Mouse (Mus musculus): ENCODE data around the gene Gm10234. TPM values are rescaled to one million over a fixed set of nuclear protein-coding genes. Genes with fewer than 3 reads are reported as not detected.

Gm10234 gene
- polyA plus RNA-seq (2014; fragmentation: Nextera tagmentation; extraction: Ambion mirVana) = not detected in 2 replicates

DNA sequence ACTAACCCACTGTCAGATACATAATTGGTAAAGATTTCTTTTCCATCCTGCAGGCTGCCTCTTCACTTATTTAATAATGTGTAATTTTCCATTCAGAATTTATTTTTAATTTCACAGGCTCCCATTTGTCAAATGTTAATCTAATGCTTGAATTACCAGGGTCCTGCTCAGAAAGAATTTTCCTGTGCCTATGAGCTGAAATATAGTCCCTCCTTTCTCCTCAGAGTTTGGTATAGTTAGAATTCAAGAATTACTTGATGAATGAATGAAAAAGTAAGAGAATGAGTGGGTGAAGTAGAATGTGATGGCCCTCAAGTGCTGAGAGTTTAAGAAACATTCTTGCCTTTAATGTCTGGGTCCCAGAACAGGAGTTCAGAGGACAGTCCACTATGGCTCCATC lies at the start of gene Gm10234:
Gene Gm10234 (plus strand): TSS at position 301 of the 400 bp plus-strand sequence.
- Histone ChIP-seq H3K9me3 (ENCODE audit: control insufficient read depth, low read length) (no peaks in the 10 kb centered on the region), H3K4me2 (ENCODE audit: low read depth, low read length) (no peak within 1 kb of the TSS), H3K4me1 (ENCODE audit: control insufficient read depth, insufficient read depth, low read length) (no peaks in the 10 kb centered on the region), H3K4me3 (ENCODE audit: low read depth, low read length) (no peak within 1 kb of the TSS), H3K27ac (replicated peaks; ENCODE audit: low read depth, low read length) (no peak within 1 kb of the TSS), H3K27me3 (replicated peaks; ENCODE audit: control insufficient read depth, insufficient read depth, low read length) (no peaks in the 10 kb centered on the region), H3K9ac (ENCODE audit: low read depth, low read length) (no peak within 1 kb of the TSS), H3K36me3 (ENCODE audit: control insufficient read depth, insufficient read depth, low read length) (no peaks in the 10 kb centered on the region)
- DNase-seq (ENCODE audit: low spot score) (no peak), ATAC-seq (ENCODE audit: low read depth) (no peak)

DNA sequence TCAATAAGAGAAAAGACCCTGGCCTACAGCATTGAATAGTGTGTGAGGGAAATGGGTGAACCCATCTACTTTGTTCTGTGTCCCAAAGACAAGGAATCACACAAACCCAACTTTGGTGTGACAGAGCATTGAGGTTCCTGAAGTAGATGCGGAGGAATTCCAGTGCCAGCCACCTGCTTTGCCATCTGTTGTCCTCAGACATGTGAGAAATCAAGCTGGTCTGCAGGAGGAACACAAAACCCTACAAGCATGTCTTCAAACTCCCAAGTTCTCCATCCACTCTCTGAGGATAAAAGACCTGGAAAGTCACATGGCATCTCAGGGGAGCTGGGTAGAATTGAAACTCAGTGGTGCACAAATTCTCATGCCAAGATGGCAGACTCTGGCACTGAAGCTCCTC lies 44.3 kb upstream of the Gm10234 start:
- ATAC-seq (ENCODE audit: low read depth) = no peak
- Histone ChIP-seq H3K27ac (replicated peaks; ENCODE audit: low read depth, low read length) (no peak overlapping the region), H3K4me3 (ENCODE audit: low read depth, low read length) (no peak overlapping the region), H3K9me3 (ENCODE audit: control insufficient read depth, low read length) (no peaks in the 10 kb centered on the region), H3K27me3 (replicated peaks; ENCODE audit: control insufficient read depth, insufficient read depth, low read length) (no peaks in the 10 kb centered on the region), H3K4me1 (ENCODE audit: control insufficient read depth, insufficient read depth, low read length) (no peaks in the 10 kb centered on the region), H3K9ac (ENCODE audit: low read depth, low read length) (no peak overlapping the region), H3K36me3 (ENCODE audit: control insufficient read depth, insufficient read depth, low read length) (no peaks in the 10 kb centered on the region), H3K4me2 (ENCODE audit: low read depth, low read length) (no peak overlapping the region)
- WGBS = 82% methylated on average over 1 of the region's 1 CpGs
- no peak for DNase-seq (ENCODE audit: low spot score)

- H3K9me3 ChIP-seq (ENCODE audit: control insufficient read depth, low read length) = no peaks in the 10 kb centered on the region
- no peak overlapping the region for H3K27ac ChIP-seq (replicated peaks; ENCODE audit: low read depth, low read length)
- 59% methylated on average over 4 of the region's 4 CpGs for WGBS
- no peak overlapping the region for H3K9ac ChIP-seq (ENCODE audit: low read depth, low read length)
- H3K4me1 ChIP-seq (ENCODE audit: control insufficient read depth, insufficient read depth, low read length) = no peaks in the 10 kb centered on the region
- ATAC-seq (ENCODE audit: low read depth) (no peak), DNase-seq (ENCODE audit: low spot score) (no peak)
- H3K4me3 ChIP-seq (ENCODE audit: low read depth, low read length) = no peak overlapping the region
- H3K4me2 ChIP-seq (ENCODE audit: low read depth, low read length) = no peak overlapping the region
- H3K27me3 ChIP-seq (replicated peaks; ENCODE audit: control insufficient read depth, insufficient read depth, low read length) = no peaks in the 10 kb centered on the region
- no peaks in the 10 kb centered on the region for H3K36me3 ChIP-seq (ENCODE audit: control insufficient read depth, insufficient read depth, low read length)
Measured at GRCm38 (mm10) chr6:95296025-95296424, 25.9 kb upstream of the Gm10234 start.

DNA sequence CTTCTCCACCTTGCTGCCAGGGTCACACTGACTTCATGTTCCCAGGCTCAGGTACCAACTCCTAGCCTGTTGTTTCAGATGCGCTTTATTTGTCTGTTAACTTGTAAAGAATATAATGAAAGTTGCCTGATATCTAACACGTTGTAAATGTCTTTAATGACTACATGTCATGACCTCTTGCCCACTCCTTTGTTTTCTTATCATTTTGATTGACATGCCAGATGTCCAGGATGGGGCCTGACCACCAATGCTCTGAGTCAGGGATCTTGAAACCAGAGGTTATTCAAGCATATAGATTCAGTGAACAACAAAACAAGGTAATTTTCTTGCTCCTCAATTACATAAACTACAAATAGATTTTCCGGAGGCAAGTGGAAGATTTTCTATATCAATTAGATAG lies 23.5 kb upstream of the Gm10234 start:
- 60% methylated on average over 3 of the region's 3 CpGs for WGBS
- no peak for DNase-seq (ENCODE audit: low spot score)
- Histone ChIP-seq H3K9ac (ENCODE audit: low read depth, low read length) (no peak overlapping the region), H3K27ac (replicated peaks; ENCODE audit: low read depth, low read length) (no peak overlapping the region), H3K36me3 (ENCODE audit: control insufficient read depth, insufficient read depth, low read length) (no peaks in the 10 kb centered on the region), H3K4me2 (ENCODE audit: low read depth, low read length) (no peak overlapping the region), H3K4me3 (ENCODE audit: low read depth, low read length) (no peak overlapping the region), H3K27me3 (replicated peaks; ENCODE audit: control insufficient read depth, insufficient read depth, low read length) (no peaks in the 10 kb centered on the region), H3K4me1 (ENCODE audit: control insufficient read depth, insufficient read depth, low read length) (no peaks in the 10 kb centered on the region), H3K9me3 (ENCODE audit: control insufficient read depth, low read length) (no peaks in the 10 kb centered on the region)
- ATAC-seq (ENCODE audit: low read depth) = no peak

- Histone ChIP-seq H3K4me2 (ENCODE audit: low read depth, low read length) (no peak overlapping the region), H3K9me3 (ENCODE audit: control insufficient read depth, low read length) (no peaks in the 10 kb centered on the region), H3K4me1 (ENCODE audit: control insufficient read depth, insufficient read depth, low read length) (no peaks in the 10 kb centered on the region), H3K27me3 (replicated peaks; ENCODE audit: control insufficient read depth, insufficient read depth, low read length) (no peaks in the 10 kb centered on the region), H3K27ac (replicated peaks; ENCODE audit: low read depth, low read length) (no peak overlapping the region), H3K4me3 (ENCODE audit: low read depth, low read length) (no peak overlapping the region), H3K9ac (ENCODE audit: low read depth, low read length) (no peak overlapping the region), H3K36me3 (ENCODE audit: control insufficient read depth, insufficient read depth, low read length) (no peaks in the 10 kb centered on the region)
- ATAC-seq (ENCODE audit: low read depth) = no peak
- WGBS = 62% methylated on average over 2 of the region's 2 CpGs
- DNase-seq (ENCODE audit: low spot score) = peak; percentile 4
Measured at GRCm38 (mm10) chr6:95300658-95301057, 21.3 kb upstream of the Gm10234 start.

DNA sequence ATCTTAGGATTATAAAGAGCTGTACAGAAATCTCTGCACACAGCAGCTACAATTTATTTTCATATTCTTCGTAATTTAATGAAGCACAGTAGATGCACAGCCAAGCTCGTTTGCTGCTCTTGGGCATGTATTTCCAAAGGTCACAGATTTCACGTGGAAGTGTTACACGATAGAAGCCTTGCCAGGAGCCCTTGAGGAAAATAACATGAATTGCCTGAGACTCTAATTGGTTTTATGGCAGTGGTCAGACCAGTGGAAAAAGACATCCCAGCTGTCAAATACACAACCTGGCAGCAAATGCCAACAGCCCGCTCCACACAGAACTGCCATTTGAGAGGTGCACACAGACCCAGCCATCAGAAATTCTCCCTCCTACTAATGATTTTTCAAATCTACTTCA lies 9.3 kb downstream of the Gm10234 start:
- no peak overlapping the region for H3K9ac ChIP-seq (ENCODE audit: low read depth, low read length)
- no peak overlapping the region for H3K4me2 ChIP-seq (ENCODE audit: low read depth, low read length)
- H3K27me3 ChIP-seq (replicated peaks; ENCODE audit: control insufficient read depth, insufficient read depth, low read length) = no peaks in the 10 kb centered on the region
- no peaks in the 10 kb centered on the region for H3K9me3 ChIP-seq (ENCODE audit: control insufficient read depth, low read length)
- no peaks in the 10 kb centered on the region for H3K36me3 ChIP-seq (ENCODE audit: control insufficient read depth, insufficient read depth, low read length)
- peak; percentile 11 for DNase-seq (ENCODE audit: low spot score)
- no peak overlapping the region for H3K27ac ChIP-seq (replicated peaks; ENCODE audit: low read depth, low read length)
- no peaks in the 10 kb centered on the region; the same call in 1 of the 2 replicates for H3K4me1 ChIP-seq (ENCODE audit: control insufficient read depth, insufficient read depth, low read length)
- no peak for ATAC-seq (ENCODE audit: low read depth)
- 72% methylated on average over 5 of the region's 5 CpGs for WGBS
- H3K4me3 ChIP-seq (ENCODE audit: low read depth, low read length) = no peak overlapping the region

DNA sequence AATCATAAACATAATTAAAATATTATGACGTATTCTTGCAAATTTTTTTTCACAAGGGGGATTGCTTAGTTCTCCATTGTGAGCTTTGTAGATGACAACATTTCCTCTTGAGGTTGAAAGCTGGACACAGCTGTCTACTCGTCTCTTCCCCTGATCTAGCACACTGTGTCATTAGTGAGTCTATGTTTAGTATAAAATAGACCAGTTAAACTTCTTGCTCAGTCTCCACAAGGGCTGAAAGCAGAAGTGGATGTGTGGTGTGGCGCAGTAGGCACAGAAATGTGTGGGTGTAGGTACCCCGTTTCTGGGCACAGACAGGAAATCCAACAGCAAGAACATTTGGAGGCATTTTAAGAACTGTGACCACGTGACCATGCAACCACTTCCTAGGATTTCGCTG lies 12.9 kb downstream of the Gm10234 start:
- 77% methylated on average over 6 of the region's 6 CpGs for WGBS
- Histone ChIP-seq H3K27me3 (replicated peaks; ENCODE audit: control insufficient read depth, insufficient read depth, low read length) (no peaks in the 10 kb centered on the region), H3K9ac (ENCODE audit: low read depth, low read length) (no peak overlapping the region), H3K4me1 (ENCODE audit: control insufficient read depth, insufficient read depth, low read length) (no peaks in the 10 kb centered on the region; the same call in 1 of the 2 replicates), H3K9me3 (ENCODE audit: control insufficient read depth, low read length) (no peaks in the 10 kb centered on the region), H3K27ac (replicated peaks; ENCODE audit: low read depth, low read length) (no peak overlapping the region), H3K4me2 (ENCODE audit: low read depth, low read length) (no peak overlapping the region), H3K36me3 (ENCODE audit: control insufficient read depth, insufficient read depth, low read length) (no peaks in the 10 kb centered on the region), H3K4me3 (ENCODE audit: low read depth, low read length) (no peak overlapping the region)
- DNase-seq (ENCODE audit: low spot score) (no peak), ATAC-seq (ENCODE audit: low read depth) (no peak)

- H3K36me3 ChIP-seq (ENCODE audit: control insufficient read depth, insufficient read depth, low read length) = no peaks in the 10 kb centered on the region
- DNase-seq (ENCODE audit: low spot score) (no peak), ATAC-seq (ENCODE audit: low read depth) (no peak)
- H3K4me3 ChIP-seq (ENCODE audit: low read depth, low read length) = no peak overlapping the region
- no peak overlapping the region for H3K9ac ChIP-seq (ENCODE audit: low read depth, low read length)
- no peak overlapping the region for H3K4me2 ChIP-seq (ENCODE audit: low read depth, low read length)
- H3K27ac ChIP-seq (replicated peaks; ENCODE audit: low read depth, low read length) = no peak overlapping the region
- no peaks in the 10 kb centered on the region for H3K9me3 ChIP-seq (ENCODE audit: control insufficient read depth, low read length)
- no peaks in the 10 kb centered on the region for H3K27me3 ChIP-seq (replicated peaks; ENCODE audit: control insufficient read depth, insufficient read depth, low read length)
- H3K4me1 ChIP-seq (ENCODE audit: control insufficient read depth, insufficient read depth, low read length) = no peaks in the 10 kb centered on the region
Measured at GRCm38 (mm10) chr6:95349378-95349777, 27.5 kb downstream of the Gm10234 start.

GRCm38 (mm10) chr6:95353043-95353442 lies 31.1 kb downstream of the Gm10234 start:
- ATAC-seq (ENCODE audit: low read depth) = no peak
- no peaks in the 10 kb centered on the region for H3K9me3 ChIP-seq (ENCODE audit: control insufficient read depth, low read length)
- 89% methylated on average over 7 of the region's 7 CpGs for WGBS

More at GRCm38 (mm10) chr6:95353043-95353442, 31.1 kb downstream of the Gm10234 start:
- no peak overlapping the region for H3K9ac ChIP-seq (ENCODE audit: low read depth, low read length)
- H3K36me3 ChIP-seq (ENCODE audit: control insufficient read depth, insufficient read depth, low read length) = no peaks in the 10 kb centered on the region
- H3K27ac ChIP-seq (replicated peaks; ENCODE audit: low read depth, low read length) = no peak overlapping the region
- no peaks in the 10 kb centered on the region for H3K4me1 ChIP-seq (ENCODE audit: control insufficient read depth, insufficient read depth, low read length)
- H3K27me3 ChIP-seq (replicated peaks; ENCODE audit: control insufficient read depth, insufficient read depth, low read length) = no peaks in the 10 kb centered on the region
- DNase-seq (ENCODE audit: low spot score) = no peak
- no peak overlapping the region for H3K4me3 ChIP-seq (ENCODE audit: low read depth, low read length)
- no peak overlapping the region for H3K4me2 ChIP-seq (ENCODE audit: low read depth, low read length)
